Mouse (Mus musculus) MEL (cell line): Measurements from ENCODE around the gene Fam13c. TPM values are rescaled to one million over a fixed set of nuclear protein-coding genes. Genes with fewer than 3 reads are reported as not detected.

Experiments used
- DNase-seq: peaks from one replicate; pipeline ENCODE4 v3.0.0; 2011; ENCODE audit warnings: low read depth, low spot score
- H3K27ac ChIP-seq: 2 replicates; pipeline ENCODE4 v1.5.1; 2012; ENCODE audit warnings: low read depth, mild to moderate bottlenecking, control low read depth, low read length, moderate library complexity; ENCODE audit not compliant: control insufficient read depth
- H3K27me3 ChIP-seq, 2 experiments: fragments of 150-350 bp in 1 of 2; sonication (generic) in 1 of 2; 2 replicates each; pipeline ENCODE4 v1.6.1; 2012; ENCODE audit warnings: low read length in 2 of 2, mild to moderate bottlenecking in 2 of 2, improper control_type of control experiment in 1 of 2, moderate library complexity in 1 of 2; ENCODE audit not compliant: insufficient read depth in 2 of 2, control insufficient read depth in 1 of 2
- H3K36me3 ChIP-seq, 2 experiments: 2 replicates each; pipeline ENCODE4 v1.6.1; 2012 to 2014; ENCODE audit warnings: low read length in 2 of 2, improper control_type of control experiment in 1 of 2, inconsistent platforms in 1 of 2, mild to moderate bottlenecking in 1 of 2; ENCODE audit not compliant: insufficient read depth in 2 of 2, control insufficient read depth in 1 of 2
- H3K4me1 ChIP-seq, 2 experiments: fragments of 150-350 bp in 1 of 2; sonication (generic) in 1 of 2; 2 replicates each; pipeline ENCODE4 v1.6.1; 2012; ENCODE audit warnings: low read length in 2 of 2, improper control_type of control experiment in 1 of 2, mild to moderate bottlenecking in 1 of 2; ENCODE audit not compliant: insufficient read depth in 2 of 2, control insufficient read depth in 1 of 2
- H3K4me3 ChIP-seq, 2 experiments: fragments of 150-350 bp in 1 of 2; sonication (generic) in 1 of 2; 2 replicates each; pipeline ENCODE4 v1.5.1; 2012; ENCODE audit warnings: low read depth in 2 of 2, low read length in 2 of 2, mild to moderate bottlenecking in 2 of 2, moderate library complexity in 2 of 2, control low read depth in 1 of 2, improper control_type of control experiment in 1 of 2; ENCODE audit not compliant: control insufficient read depth in 1 of 2, insufficient read depth in 1 of 2
- H3K79me2 ChIP-seq: 2 replicates; pipeline ENCODE4 v1.6.1; 2012; ENCODE audit warnings: mild to moderate bottlenecking, low read length, moderate library complexity; ENCODE audit not compliant: control insufficient read depth, poor library complexity, insufficient read depth
- H3K9ac ChIP-seq: 2 replicates; pipeline ENCODE4 v1.6.1; 2012; ENCODE audit warnings: low read depth, mild to moderate bottlenecking, control low read depth, low read length, moderate library complexity; ENCODE audit not compliant: control insufficient read depth, poor library complexity, severe bottlenecking
- H3K9me3 ChIP-seq: fragments of 150-350 bp; sonication (generic); replicated peaks from 2 replicates; pipeline ENCODE4 v1.6.1; 2012; ENCODE audit warnings: mild to moderate bottlenecking, low read length, improper control_type of control experiment, moderate library complexity; ENCODE audit not compliant: insufficient read depth
- BHLHE40 ChIP-seq: IDR thresholded peaks from 2 replicates; pipeline ENCODE4 v1.6.1; 2012; ENCODE audit warnings: low read depth, mild to moderate bottlenecking, inconsistent platforms, low read length, improper control_type of control experiment, borderline replicate concordance
- CHD1 ChIP-seq: IDR thresholded peaks from 2 replicates; pipeline ENCODE4 v1.6.1; 2012; ENCODE audit warnings: low read depth, mild to moderate bottlenecking, inconsistent platforms, low read length, improper control_type of control experiment
- E2F4 ChIP-seq: IDR thresholded peaks from 2 replicates; pipeline ENCODE4 v1.6.1; 2011; ENCODE audit warnings: low read depth, low read length, improper control_type of control experiment, borderline replicate concordance
- GABPA ChIP-seq: IDR thresholded peaks from 2 replicates; pipeline ENCODE4 v1.6.1; 2012; ENCODE audit warnings: low read depth, mild to moderate bottlenecking, inconsistent platforms, low read length, improper control_type of control experiment, moderate library complexity
- GATA1 ChIP-seq: IDR thresholded peaks from 2 replicates; pipeline ENCODE4 v1.6.1; 2011; ENCODE audit warnings: low read depth, low read length, improper control_type of control experiment
- JUND ChIP-seq: IDR thresholded peaks from 2 replicates; pipeline ENCODE4 v1.6.1; 2011; ENCODE audit warnings: low read depth, mild to moderate bottlenecking, improper control_type of control experiment, low read length
- KAT2A ChIP-seq: conservative IDR thresholded peaks from 2 replicates; pipeline ENCODE4 v1.6.1; 2012; ENCODE audit warnings: low read depth, low read length, improper control_type of control experiment, inconsistent platforms
- MAFK ChIP-seq: IDR thresholded peaks from 2 replicates; pipeline ENCODE4 v1.6.1; 2011; ENCODE audit warnings: low read depth, mild to moderate bottlenecking, low read length, improper control_type of control experiment, borderline replicate concordance
- MAX ChIP-seq: IDR thresholded peaks from 2 replicates; pipeline ENCODE4 v1.6.1; 2011; ENCODE audit warnings: low read length, improper control_type of control experiment
- MAZ ChIP-seq: IDR thresholded peaks from 2 replicates; pipeline ENCODE4 v1.6.1; 2012; ENCODE audit warnings: low read depth, mild to moderate bottlenecking, inconsistent platforms, low read length, improper control_type of control experiment
- MEF2A ChIP-seq: IDR thresholded peaks from 2 replicates; pipeline ENCODE4 v1.6.1; 2014; ENCODE audit warnings: low read depth, mild to moderate bottlenecking, inconsistent platforms, low read length, improper control_type of control experiment; ENCODE audit not compliant: poor library complexity, insufficient replicate concordance, severe bottlenecking; ENCODE audit errors: extremely low read depth
- MXI1 ChIP-seq: IDR thresholded peaks from 2 replicates; pipeline ENCODE4 v1.6.1; 2011; ENCODE audit warnings: mild to moderate bottlenecking, low read depth, low read length, improper control_type of control experiment
- POLR2AphosphoS2 ChIP-seq: IDR thresholded peaks from 2 replicates; pipeline ENCODE4 v1.6.1; 2011; ENCODE audit warnings: low read length, improper control_type of control experiment
- POLR2AphosphoS5 ChIP-seq: IDR thresholded peaks from 2 replicates; pipeline ENCODE4 v1.6.1; 2012; ENCODE audit warnings: low read depth, borderline replicate concordance, mild to moderate bottlenecking, inconsistent platforms, low read length, moderate library complexity, mixed read lengths
- RCOR1 ChIP-seq: IDR thresholded peaks from 2 replicates; pipeline ENCODE4 v1.6.1; 2012; ENCODE audit warnings: low read depth, mild to moderate bottlenecking, inconsistent platforms, low read length, improper control_type of control experiment
- SIN3A ChIP-seq: IDR thresholded peaks from 2 replicates; pipeline ENCODE4 v1.6.1; 2012; ENCODE audit warnings: low read length, improper control_type of control experiment, inconsistent platforms
- SMC3 ChIP-seq: IDR thresholded peaks from 2 replicates; pipeline ENCODE4 v1.6.1; 2011; ENCODE audit warnings: low read depth, low read length, improper control_type of control experiment
- TAL1 ChIP-seq: IDR thresholded peaks from 2 replicates; pipeline ENCODE4 v1.6.1; 2012; ENCODE audit warnings: mild to moderate bottlenecking, inconsistent platforms, low read length, moderate library complexity, mixed read lengths
- TCF12 ChIP-seq: IDR thresholded peaks from 2 replicates; pipeline ENCODE4 v1.6.1; 2014; ENCODE audit warnings: low read depth, mild to moderate bottlenecking, inconsistent platforms, low read length, improper control_type of control experiment, moderate library complexity
- UBTF ChIP-seq: IDR thresholded peaks from 2 replicates; pipeline ENCODE4 v1.6.1; 2012; ENCODE audit warnings: low read depth, mild to moderate bottlenecking, inconsistent platforms, low read length, improper control_type of control experiment, moderate library complexity, borderline replicate concordance; ENCODE audit not compliant: insufficient read depth
- USF1 ChIP-seq: IDR thresholded peaks from 2 replicates; pipeline ENCODE4 v1.6.1; 2014; ENCODE audit warnings: low read depth, mild to moderate bottlenecking, inconsistent platforms, low read length, improper control_type of control experiment, moderate library complexity
- ZC3H11A ChIP-seq: IDR thresholded peaks from 2 replicates; pipeline ENCODE4 v1.6.1; 2012; ENCODE audit warnings: low read depth, mild to moderate bottlenecking, inconsistent platforms, low read length, improper control_type of control experiment
- ZKSCAN1 ChIP-seq: IDR thresholded peaks from 2 replicates; pipeline ENCODE4 v1.6.1; 2012; ENCODE audit warnings: low read depth, mild to moderate bottlenecking, inconsistent platforms, low read length, improper control_type of control experiment, moderate library complexity
- ZMIZ1 ChIP-seq: IDR thresholded peaks from 2 replicates; pipeline ENCODE4 v1.6.1; 2012; ENCODE audit warnings: low read depth, mild to moderate bottlenecking, inconsistent platforms, low read length, improper control_type of control experiment, moderate library complexity
- ZNF384 ChIP-seq: IDR thresholded peaks from 2 replicates; pipeline ENCODE4 v1.6.1; 2012; ENCODE audit warnings: low read depth, mild to moderate bottlenecking, inconsistent platforms, low read length, improper control_type of control experiment
- polyA plus RNA-seq, 2 experiments: library from polyadenylated mRNA; stranded (reverse) in 1 of 2; unstranded in 1 of 2; fragments of >175 nt in 1 of 2; fragments of >200 nt in 1 of 2; gene quantifications; 2 replicates each; pipeline versions ENCODE4 v1.2.1 to v1.2.4; 2012; ENCODE audit warnings: low replicate concordance in 2 of 2, low read depth in 1 of 2; ENCODE audit not compliant: insufficient read length in 2 of 2, insufficient read depth in 1 of 2, missing spikeins in 1 of 2
- total RNA-seq: library from RNA; depleted of rRNA; stranded (reverse); fragments of 300-350 nt; gene quantifications from 2 replicates; pipeline ENCODE4 v1.2.3, GENCODE M21; 2012

Gene Fam13c
- total and polyA plus RNA-seq, 3 experiments: not detected

GRCm38 (mm10) chr10:70521379-70521778 is 81.1 kb downstream of the Fam13c start:
- no peaks in the 10 kb centered on the region for H3K79me2 ChIP-seq
- no peaks in the 10 kb centered on the region for H3K36me3 ChIP-seq
- H3K27me3 ChIP-seq: no peaks in the 10 kb centered on the region
- no peak overlapping the region for H3K27ac ChIP-seq
- no peaks in the 10 kb centered on the region for H3K4me1 ChIP-seq
- DNase-seq: no peak
- no peaks in the 10 kb centered on the region for H3K9me3 ChIP-seq
- H3K9ac ChIP-seq: no peak overlapping the region
- TF ChIP-seq MAX (no peak), RCOR1 (no peak), POLR2AphosphoS5 (no peak), SIN3A (no peak), BHLHE40 (no peak), SMC3 (no peak), KAT2A (no peak), UBTF (no peak), ZC3H11A (no peak), GABPA (no peak), MAFK (no peak), GATA1 (no peak), TCF12 (no peak), POLR2AphosphoS2 (no peak)
- no peak overlapping the region for H3K4me3 ChIP-seq

GRCm38 (mm10) chr10:70530185-70530823 is 90.0 kb downstream of the Fam13c start:
- Histone ChIP-seq H3K9ac (no peak overlapping the region), H3K79me2 (no peaks in the 10 kb centered on the region), H3K36me3 (no peaks in the 10 kb centered on the region), H3K27me3 (no peaks in the 10 kb centered on the region), H3K9me3 (no peaks in the 10 kb centered on the region), H3K27ac (no peak overlapping the region), H3K4me3 (no peak overlapping the region), H3K4me1 (no peaks in the 10 kb centered on the region)
- DNase-seq: no peak
- no peak for TF ChIP-seq MEF2A
- TF ChIP-seq MAFK: no peak
- no peak for TF ChIP-seq ZKSCAN1
- TF ChIP-seq USF1: no peak
- TF ChIP-seq MAZ: no peak
- no peak for TF ChIP-seq RCOR1
- no peak for TF ChIP-seq POLR2AphosphoS5
- TF ChIP-seq E2F4: no peak
- TF ChIP-seq POLR2AphosphoS2: no peak
- no peak for TF ChIP-seq JUND
- TF ChIP-seq TCF12: no peak
- no peak for TF ChIP-seq CHD1
- TF ChIP-seq GATA1: no peak
- TF ChIP-seq ZMIZ1: no peak
- TF ChIP-seq GABPA: no peak
- no peak for TF ChIP-seq ZNF384
- TF ChIP-seq MAX: no peak
- no peak for TF ChIP-seq MXI1
- no peak for TF ChIP-seq TAL1
